Mouse (Mus musculus) midbrain, embryonic 10.5 days (tissue): ENCODE data around the gene Mycl. TPM values are rescaled to one million over a fixed set of nuclear protein-coding genes. Genes with fewer than 3 reads are reported as not detected.
"Not testable (repeated sequence)": the region's sequence is repeated elsewhere in the genome, so short reads cannot be mapped to it uniquely, and the experiment has no call there.

Experiments
- DNase-seq: peaks from one replicate; pipeline ENCODE4 v3.0.0-alpha.2; 2017; ENCODE audit warnings: low spot score
- H3K27ac ChIP-seq: fragments of 300-500 bp; sonication (generic); replicated peaks from 2 replicates; pipeline ENCODE4 v1.5.1; 2016; ENCODE audit warnings: mild to moderate bottlenecking
- H3K27me3 ChIP-seq: fragments of 300-500 bp; sonication (generic); 2 replicates; pipeline ENCODE4 v1.6.1; 2016; ENCODE audit warnings: low read depth, mild to moderate bottlenecking; ENCODE audit not compliant: poor library complexity, severe bottlenecking
- H3K36me3 ChIP-seq: fragments of 300-500 bp; sonication (generic); 2 replicates; pipeline ENCODE4 v1.6.1; 2016; ENCODE audit warnings: mild to moderate bottlenecking, moderate library complexity
- H3K4me1 ChIP-seq: fragments of 300-500 bp; sonication (generic); 2 replicates; pipeline ENCODE4 v1.6.1; 2016
- H3K4me3 ChIP-seq: fragments of 300-500 bp; sonication (generic); 2 replicates; pipeline ENCODE4 v1.5.1; 2016; ENCODE audit warnings: mild to moderate bottlenecking, moderate library complexity
- H3K9me3 ChIP-seq: fragments of 300-500 bp; sonication (generic); replicated peaks from 2 replicates; pipeline ENCODE4 v1.6.1; 2016; ENCODE audit warnings: mild to moderate bottlenecking
- WGBS: fragments of 180-500 bp; shearing (Covaris S2); methylation state at CpG from one replicate; pipeline ENCODE4 v1.1.7; 2016; 5-methylcytosine and 5-hydroxymethylcytosine counted together
- polyA plus RNA-seq: library from polyadenylated mRNA; unstranded; fragments of >200 nt; fragmentation: Nextera tagmentation; extraction: Ambion mirVana; gene quantifications from 2 replicates; pipeline ENCODE4 v1.2.1, GENCODE M21; 2016

Gene Mycl
- polyA plus RNA-seq, 1 experiment from 2014 or later, result 82.4 TPM

GRCm38 (mm10) chr4:122983486-122984261 is 11.8 kb upstream of the Mycl start:
- WGBS, result 24% methylated on average over 17 of the region's 17 CpGs
- Histone ChIP-seq H3K27ac (peak overlapping the region; percentile 58), H3K36me3 (no peaks in the 10 kb centered on the region), H3K9me3 (no peaks in the 10 kb centered on the region), H3K4me1 (peaks cover 17% of the 10 kb centered on the region), H3K27me3 (peaks cover 36% of the 10 kb centered on the region), H3K4me3 (peak overlapping the region; percentile 34)
- DNase-seq, result no peak

DNA sequence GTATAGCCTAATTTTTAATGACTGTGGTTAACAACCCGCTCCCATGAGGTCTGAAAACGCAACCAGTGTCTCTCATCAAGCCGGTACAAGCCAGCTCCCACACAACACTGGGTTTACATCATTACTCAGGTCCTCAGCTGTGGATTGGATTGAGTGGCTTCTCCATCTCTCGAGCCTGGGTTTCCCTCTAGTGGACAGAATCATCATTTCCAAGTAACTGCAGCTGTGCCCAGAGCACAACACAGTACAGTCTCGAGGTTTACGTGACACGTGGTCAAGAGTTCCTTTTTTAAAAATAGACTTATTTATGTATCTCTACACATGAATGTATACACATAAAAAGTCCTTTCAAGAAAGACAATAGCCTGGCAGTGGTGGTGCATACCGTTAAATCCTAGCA is 10.3 kb upstream of the Mycl start:
- H3K27me3 ChIP-seq, result peaks cover 36% of the 10 kb centered on the region
- peaks cover 17% of the 10 kb centered on the region for H3K4me1 ChIP-seq
- DNase-seq, result peak; percentile 50
- no peaks in the 10 kb centered on the region for H3K9me3 ChIP-seq
- 57% methylated on average over 8 of the region's 8 CpGs for WGBS
- H3K36me3 ChIP-seq, result no peaks in the 10 kb centered on the region
- H3K27ac ChIP-seq, result no peak overlapping the region
- H3K4me3 ChIP-seq, result no peak overlapping the region

GRCm38 (mm10) chr4:122987421-122987820 is 8.0 kb upstream of the Mycl start:
- DNase-seq, result no peak
- 86% methylated on average over 4 of the region's 4 CpGs for WGBS
- Histone ChIP-seq H3K36me3 (no peaks in the 10 kb centered on the region), H3K4me3 (no peak overlapping the region), H3K4me1 (peaks cover 13% of the 10 kb centered on the region), H3K9me3 (peaks cover 4% of the 10 kb centered on the region; the same call in 1 of the 2 replicates), H3K27ac (no peak overlapping the region; the same call in 1 of the 2 replicates), H3K27me3 (peaks cover 22% of the 10 kb centered on the region)

GRCm38 (mm10) chr4:122988004-122988403 is 7.4 kb upstream of the Mycl start:
- H3K27me3 ChIP-seq, result peaks cover 16% of the 10 kb centered on the region
- not testable (repeated sequence) for DNase-seq, H3K9me3 ChIP-seq, H3K4me1 ChIP-seq, H3K27ac ChIP-seq, H3K36me3 ChIP-seq, H3K4me3 ChIP-seq
- 53% methylated on average over 3 of the region's 3 CpGs for WGBS

GRCm38 (mm10) chr4:122991177-122991576 is 4.3 kb upstream of the Mycl start:
- H3K9me3 ChIP-seq, result peaks cover 4% of the 10 kb centered on the region; the same call in 1 of the 2 replicates
- no peaks in the 10 kb centered on the region for H3K36me3 ChIP-seq
- H3K4me3 ChIP-seq, result no peak overlapping the region
- no peaks in the 10 kb centered on the region for H3K27me3 ChIP-seq
- no peak for DNase-seq
- H3K4me1 ChIP-seq, result peaks cover 16% of the 10 kb centered on the region
- no peak overlapping the region for H3K27ac ChIP-seq
- 84% methylated on average over 1 of the region's 1 CpGs for WGBS

DNA sequence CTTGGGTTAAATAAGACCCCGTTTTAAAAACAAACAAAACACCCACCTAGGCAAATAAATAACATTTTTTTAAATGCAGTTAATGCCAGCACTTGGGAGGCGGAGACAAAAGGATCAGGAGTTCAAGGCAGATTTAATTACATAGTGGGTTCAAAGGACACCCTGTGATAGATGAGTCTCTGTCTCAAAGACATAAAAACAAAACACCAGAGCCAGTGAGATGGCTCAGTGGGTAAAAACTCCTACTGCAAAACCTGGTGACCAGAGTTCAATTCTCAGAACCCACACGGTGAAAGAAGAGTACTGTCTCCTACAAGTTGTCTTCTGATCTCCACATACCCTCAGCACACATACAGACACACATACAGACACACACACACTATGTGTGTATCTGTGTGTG is 3.2 kb upstream of the Mycl start:
- no peaks in the 10 kb centered on the region for H3K27me3 ChIP-seq
- DNase-seq, result no peak
- H3K4me1 ChIP-seq, result peaks cover 16% of the 10 kb centered on the region
- no peak overlapping the region for H3K4me3 ChIP-seq
- H3K36me3 ChIP-seq, result no peaks in the 10 kb centered on the region
- H3K9me3 ChIP-seq, result peaks cover 4% of the 10 kb centered on the region; the same call in 1 of the 2 replicates
- 74% methylated on average over 3 of the region's 3 CpGs for WGBS
- H3K27ac ChIP-seq, result no peak overlapping the region

- Histone ChIP-seq H3K36me3 (peaks cover 16% of the 10 kb centered on the region), H3K27ac (peak overlapping the region; percentile 99), H3K4me3 (peak overlapping the region; percentile 99), H3K27me3 (0 out of 2 replicates have a peak, but pooled peaks cover 6% of the 10 kb centered on the region), H3K4me1 (peaks cover 48% of the 10 kb centered on the region), H3K9me3 (no peaks in the 10 kb centered on the region)
- DNase-seq, result no peak
- WGBS, result under 1% methylated on average over 32 of the region's 32 CpGs
These were observed 767 bp downstream of the Mycl start for GRCm38 (mm10) chr4:122996221-122996617.

DNA sequence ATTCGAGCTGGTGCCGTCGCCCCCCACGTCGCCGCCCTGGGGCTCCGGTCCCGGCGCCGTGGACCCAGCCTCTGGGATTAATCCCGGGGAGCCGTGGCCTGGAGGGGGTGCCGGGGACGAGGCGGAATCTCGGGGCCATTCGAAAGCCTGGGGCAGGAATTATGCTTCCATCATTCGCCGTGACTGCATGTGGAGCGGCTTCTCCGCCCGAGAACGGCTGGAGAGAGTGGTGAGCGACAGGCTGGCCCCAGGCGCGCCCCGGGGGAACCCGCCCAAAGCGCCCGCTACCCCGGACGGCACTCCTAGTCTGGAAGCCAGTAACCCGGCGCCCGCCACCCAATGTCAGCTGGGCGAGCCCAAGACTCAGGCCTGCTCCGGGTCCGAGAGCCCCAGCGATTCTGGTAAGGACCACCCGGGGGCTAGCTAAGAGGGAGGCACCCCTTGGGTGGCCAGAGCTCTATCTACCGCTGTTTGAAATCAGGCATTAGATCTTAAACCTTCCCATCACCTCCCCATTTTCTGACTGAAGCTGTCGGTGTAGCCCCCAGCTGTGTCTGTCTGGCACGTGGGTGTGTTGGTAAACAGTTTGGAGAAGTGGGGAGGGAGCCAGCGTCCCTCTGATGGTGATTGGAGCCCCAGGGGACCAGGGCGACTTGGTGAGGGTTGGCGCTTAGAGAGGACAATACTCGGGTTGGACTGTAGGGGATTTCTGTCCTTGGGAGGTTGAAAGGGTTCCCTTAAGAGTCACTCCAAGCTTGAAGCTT is 1.3 kb downstream of the Mycl start:
- no peaks in the 10 kb centered on the region for H3K9me3 ChIP-seq
- peak; percentile 79 for DNase-seq
- H3K27ac ChIP-seq, result peak overlapping the region; percentile 99
- H3K36me3 ChIP-seq, result peaks cover 21% of the 10 kb centered on the region
- under 1% methylated on average over 47 of the region's 47 CpGs for WGBS
- peaks cover 54% of the 10 kb centered on the region for H3K4me1 ChIP-seq
- 0 out of 2 replicates have a peak, but pooled peaks cover 6% of the 10 kb centered on the region for H3K27me3 ChIP-seq
- H3K4me3 ChIP-seq, result peak overlapping the region; percentile 99

- H3K27ac ChIP-seq, result peak overlapping the region; percentile 99
- H3K4me3 ChIP-seq, result peak overlapping the region; percentile 99
- 3% methylated on average over 12 of the region's 12 CpGs for WGBS
- no peaks in the 10 kb centered on the region for H3K9me3 ChIP-seq
- DNase-seq, result peak; percentile 89
- 0 out of 2 replicates have a peak, but pooled peaks cover 6% of the 10 kb centered on the region for H3K27me3 ChIP-seq
- peaks cover 40% of the 10 kb centered on the region for H3K36me3 ChIP-seq
- H3K4me1 ChIP-seq, result peaks cover 73% of the 10 kb centered on the region
These were observed 3.2 kb downstream of the Mycl start for GRCm38 (mm10) chr4:122998537-122999262.

DNA sequence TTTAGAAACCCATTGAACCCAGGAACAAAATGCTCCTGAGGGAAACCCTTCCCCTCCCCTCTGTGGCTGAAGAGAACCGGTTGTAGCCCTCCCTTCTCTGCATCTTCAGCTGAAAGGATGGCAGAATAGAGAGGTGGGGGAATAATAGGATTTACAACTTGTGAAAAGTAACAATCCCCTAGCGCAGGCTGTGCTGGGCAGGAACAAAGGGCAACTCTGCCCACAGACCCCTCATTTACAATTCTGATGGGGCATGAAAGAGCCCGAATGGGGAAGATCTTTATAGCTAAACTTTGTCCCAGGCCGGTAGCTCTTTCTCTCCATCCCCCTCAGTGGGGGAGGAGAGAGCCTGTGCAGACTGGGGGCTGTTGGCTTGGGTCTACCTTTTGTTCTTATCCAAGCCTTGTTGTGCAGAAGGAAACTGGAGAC is 3.8 kb downstream of the Mycl start:
- H3K36me3 ChIP-seq, result peaks cover 45% of the 10 kb centered on the region
- peak overlapping the region; percentile 99 for H3K27ac ChIP-seq
- H3K4me3 ChIP-seq, result peak overlapping the region; percentile 99
- WGBS, result 9% methylated on average over 4 of the region's 4 CpGs
- peak; percentile 83 for DNase-seq
- H3K4me1 ChIP-seq, result peaks cover 76% of the 10 kb centered on the region
- H3K27me3 ChIP-seq, result 0 out of 2 replicates have a peak, but pooled peaks cover 6% of the 10 kb centered on the region
- no peaks in the 10 kb centered on the region for H3K9me3 ChIP-seq

GRCm38 (mm10) chr4:123000130-123000529 is 4.7 kb downstream of the Mycl start:
- Histone ChIP-seq H3K36me3 (peaks cover 46% of the 10 kb centered on the region), H3K27me3 (0 out of 2 replicates have a peak, but pooled peaks cover 6% of the 10 kb centered on the region), H3K4me3 (peak overlapping the region; percentile 99), H3K27ac (peak overlapping the region; percentile 99), H3K9me3 (no peaks in the 10 kb centered on the region), H3K4me1 (peaks cover 76% of the 10 kb centered on the region)
- 39% methylated on average over 14 of the region's 14 CpGs for WGBS
- peak; percentile 32 for DNase-seq

DNA sequence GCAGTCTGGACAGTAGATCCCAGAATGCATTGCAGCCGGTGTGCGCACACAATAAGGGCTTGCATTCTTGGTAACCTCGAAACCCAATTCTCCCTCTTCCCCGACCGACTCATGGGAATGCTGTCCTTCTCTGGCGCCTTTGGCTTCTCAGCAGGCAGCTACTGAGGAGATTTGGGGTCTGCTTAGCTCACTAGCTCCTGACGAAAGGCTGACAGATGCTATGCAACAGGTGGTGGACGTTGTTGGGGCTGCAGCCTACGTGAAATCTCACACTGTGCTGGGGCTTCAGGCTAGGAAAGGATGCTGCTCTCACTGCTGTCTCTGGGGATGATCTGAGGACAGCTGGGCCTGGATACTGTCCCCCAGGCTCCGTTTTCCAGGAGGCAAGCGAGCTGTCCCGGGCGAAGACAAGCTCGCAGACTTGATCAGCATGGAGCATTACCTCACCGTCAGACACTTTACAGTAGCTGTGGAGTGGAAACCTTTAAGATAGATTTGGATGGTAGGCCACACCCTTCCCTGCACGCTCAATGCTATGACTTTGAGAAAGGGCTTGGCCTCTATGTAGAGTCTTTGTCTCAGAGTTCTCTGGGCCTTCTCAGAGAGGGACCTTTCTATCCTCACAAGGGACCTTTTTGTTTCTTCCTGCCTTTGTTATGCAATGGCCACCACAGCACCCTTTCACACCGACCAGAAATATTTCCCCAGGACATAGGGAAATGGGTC is 5.3 kb downstream of the Mycl start:
- H3K4me3 ChIP-seq, result peak overlapping the region; percentile 99
- H3K27ac ChIP-seq, result peak overlapping the region; percentile 99
- H3K36me3 ChIP-seq, result peaks cover 46% of the 10 kb centered on the region
- H3K9me3 ChIP-seq, result no peaks in the 10 kb centered on the region
- WGBS, result 35% methylated on average over 17 of the region's 17 CpGs
- DNase-seq, result peak; percentile 39
- peaks cover 78% of the 10 kb centered on the region for H3K4me1 ChIP-seq
- 0 out of 2 replicates have a peak, but pooled peaks cover 6% of the 10 kb centered on the region for H3K27me3 ChIP-seq
